Mouse (Mus musculus) B cell, adult 2 months (primary cell): Measurements from ENCODE around the gene Gnl3l.

Source experiments
- DNase-seq, 2 experiments: peaks; one replicate each; pipeline ENCODE4 v3.0.0; 2022

Gene Gnl3l

DNA sequence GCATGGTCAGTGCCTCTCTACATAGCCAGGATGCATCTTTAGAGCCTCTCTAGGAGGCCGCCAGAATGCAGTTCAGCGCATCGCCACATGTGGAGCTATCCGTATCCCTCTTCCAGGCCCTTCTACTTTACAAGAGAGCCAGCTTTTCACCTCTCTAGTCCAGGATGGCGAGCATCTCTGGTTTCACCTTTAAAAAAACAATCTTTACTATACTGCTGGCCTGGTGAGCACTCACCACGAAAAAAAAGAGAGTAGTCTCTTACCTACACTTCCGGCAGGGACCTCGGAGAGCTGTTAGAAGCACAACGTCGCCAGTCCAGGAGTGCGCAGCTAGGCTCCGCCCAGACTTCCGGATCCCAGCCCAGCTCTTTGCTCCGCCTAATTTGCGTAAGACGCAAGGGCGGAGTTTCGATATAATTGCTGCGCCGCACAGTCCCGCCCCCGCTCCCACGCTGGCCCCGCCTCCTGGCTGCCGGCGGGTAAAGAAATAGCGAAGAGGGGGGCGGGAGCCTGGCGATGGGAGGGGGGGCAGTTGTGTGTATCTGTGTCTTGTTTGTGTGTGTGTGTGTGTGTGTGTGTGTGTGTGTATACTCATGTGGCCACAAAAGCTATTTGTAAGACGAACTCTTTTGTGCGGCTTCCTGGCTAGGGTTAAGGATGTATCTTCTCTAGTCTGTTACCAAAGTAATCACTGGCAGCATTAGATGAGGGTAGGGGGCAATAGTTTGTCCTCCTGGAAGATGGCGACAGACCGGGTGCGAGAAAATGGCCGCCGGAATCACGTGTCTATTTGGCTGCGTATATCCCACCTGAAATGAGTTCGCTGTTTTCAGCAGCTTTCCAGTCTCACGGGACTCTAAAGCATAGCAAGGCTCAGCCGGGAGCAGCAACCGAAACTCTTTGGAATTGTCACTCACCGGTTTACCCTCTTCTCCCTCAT, at the start of gene Gnl3l:
Gene Gnl3l, minus strand, starts transcription at position 385 of the 940 bp plus-strand sequence.
- DNase-seq, result peak; percentile 91 to 93

DNA sequence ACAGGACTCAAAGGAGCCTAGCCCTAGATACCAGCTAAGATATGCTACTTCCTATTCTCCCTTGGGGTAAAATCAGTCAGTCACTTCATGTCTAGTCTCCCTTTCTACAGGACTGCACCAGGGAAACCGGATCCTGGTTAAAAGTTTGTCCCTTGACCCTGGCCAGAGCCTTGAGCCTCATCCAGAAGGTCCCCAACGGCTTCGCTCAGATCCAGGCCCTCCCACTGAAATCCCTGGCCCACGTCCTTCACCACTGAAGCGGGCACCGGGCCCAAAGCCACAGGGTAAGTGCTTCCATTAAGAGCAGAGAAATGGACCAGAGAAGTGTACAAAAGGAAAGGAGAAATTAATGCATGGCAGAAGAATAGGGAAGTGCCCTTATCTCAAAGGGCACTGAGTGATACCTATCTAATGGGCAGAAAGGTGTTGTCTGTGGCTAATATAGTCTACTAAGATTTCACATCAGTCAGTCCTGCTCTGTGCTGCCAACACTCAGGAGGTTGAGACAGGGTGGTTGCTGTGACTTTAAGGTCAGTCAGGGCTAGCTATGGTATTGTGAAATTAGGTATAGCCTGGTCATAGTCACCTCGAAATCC, 49.0 kb upstream of the Gnl3l start:
- no peak for DNase-seq

DNA sequence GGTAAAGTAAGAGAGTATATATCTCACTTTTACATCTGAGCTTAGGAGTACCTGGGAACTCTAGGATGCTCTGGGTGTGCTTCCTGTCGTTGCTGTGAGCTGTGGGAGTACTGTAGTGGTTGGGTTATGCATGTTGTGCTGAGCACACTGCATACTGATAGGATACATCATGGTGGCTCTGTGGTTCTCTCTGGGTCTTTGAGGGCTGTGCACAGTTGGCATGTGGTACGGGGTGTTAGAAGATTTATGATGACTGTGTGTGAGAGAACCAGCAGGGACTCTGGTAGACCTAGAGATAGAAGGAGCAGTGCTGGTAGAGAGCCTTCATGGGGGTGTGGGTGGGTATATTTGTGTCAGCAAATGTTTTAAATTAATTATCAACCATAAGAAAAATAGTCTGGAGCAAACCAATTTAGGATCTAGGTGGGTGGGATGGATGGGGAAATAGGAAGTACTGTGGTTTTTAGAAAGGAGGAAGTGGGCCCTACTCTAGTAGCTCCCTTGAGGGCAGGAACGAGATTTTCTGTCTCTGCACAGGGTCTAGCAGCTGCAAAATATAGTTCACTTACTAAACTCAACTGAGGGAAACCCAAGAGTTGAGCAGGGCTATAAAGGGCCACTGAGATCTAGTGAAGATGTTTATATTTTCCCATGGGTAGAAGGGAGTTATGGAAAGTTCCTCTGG, 44.6 kb upstream of the Gnl3l start:
- DNase-seq, result no peak

DNA sequence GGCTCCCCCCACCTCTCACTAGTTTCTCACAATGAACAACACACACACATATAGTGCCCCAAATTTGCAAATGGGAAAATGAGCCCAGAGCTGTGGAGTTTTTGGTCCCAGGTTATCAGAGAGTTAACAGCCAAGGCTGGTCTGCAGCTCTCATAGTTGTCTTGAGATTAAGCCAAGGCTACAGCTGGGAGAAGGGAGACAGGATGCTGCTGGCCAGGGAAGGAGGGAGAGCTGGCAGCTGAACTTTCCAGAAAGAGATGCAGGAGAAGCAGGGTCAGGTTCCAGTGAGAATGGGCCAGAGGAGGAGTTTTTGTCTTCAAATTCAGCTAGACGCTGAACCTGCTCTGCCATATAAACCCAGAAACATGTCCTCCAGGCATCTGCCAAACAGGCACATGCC, 42.2 kb upstream of the Gnl3l start:
- no peak for DNase-seq

DNA sequence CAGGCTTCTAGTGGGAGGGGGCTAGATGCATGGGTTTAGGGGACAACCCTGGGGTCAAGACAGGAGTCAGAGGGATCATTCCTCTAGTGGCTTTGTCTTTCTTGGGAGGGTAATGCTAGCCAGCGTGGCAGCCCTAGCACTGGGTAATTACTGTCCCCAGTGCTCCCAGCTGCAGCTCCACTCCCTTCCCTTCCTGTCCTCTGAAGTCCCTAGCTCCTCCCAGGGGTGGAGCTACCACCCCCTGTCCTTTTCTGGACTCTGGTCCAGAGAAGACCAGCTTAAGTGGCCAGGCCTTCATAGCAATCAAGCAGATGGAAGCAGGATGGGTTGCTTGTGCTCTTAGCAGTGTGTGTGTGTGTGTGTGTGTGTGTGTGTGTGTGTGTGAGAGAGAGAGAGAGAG, 38.4 kb upstream of the Gnl3l start:
- no peak for DNase-seq

DNA sequence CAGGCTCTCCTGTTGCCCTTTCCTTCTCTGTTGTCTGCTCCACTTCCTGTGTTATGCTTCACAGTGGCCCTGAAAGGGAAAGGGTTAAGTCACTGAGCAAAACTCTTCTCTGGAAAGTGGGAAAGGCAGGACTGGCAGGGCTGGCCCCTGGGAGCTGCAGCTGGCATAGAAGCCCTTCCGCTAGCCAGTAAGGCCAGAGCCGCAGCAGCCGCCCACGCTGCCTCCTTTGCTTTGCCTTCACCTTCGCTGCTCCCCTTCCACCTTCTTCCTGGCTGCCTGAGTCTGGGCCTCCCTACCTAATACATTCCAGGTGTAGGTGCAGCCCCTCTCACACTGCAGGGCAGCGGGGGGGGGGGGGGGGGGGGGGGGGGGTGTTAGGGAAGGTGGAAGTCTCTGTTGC, 37.4 kb upstream of the Gnl3l start:
- DNase-seq, result no peak

DNA sequence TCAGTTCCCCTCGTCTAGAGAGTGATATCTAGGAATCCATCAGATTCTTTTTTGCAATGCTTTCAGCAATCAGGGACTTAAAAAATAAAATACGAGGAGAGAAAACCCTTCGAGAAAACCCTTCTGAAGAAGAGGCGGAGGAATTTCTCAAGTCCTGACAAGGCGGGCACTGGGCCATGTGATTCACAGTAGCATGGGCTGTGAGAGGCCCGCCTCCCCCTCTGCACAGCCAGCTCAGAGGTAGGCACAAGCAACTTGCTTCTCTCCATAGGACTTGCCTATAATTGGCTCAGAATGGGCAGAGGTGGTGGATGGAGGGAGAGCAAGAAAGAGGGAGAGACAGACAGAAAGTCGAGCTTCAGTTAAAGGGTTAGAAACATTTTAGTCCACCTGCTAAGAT, 33.2 kb upstream of the Gnl3l start:
- DNase-seq, result no peak

DNA sequence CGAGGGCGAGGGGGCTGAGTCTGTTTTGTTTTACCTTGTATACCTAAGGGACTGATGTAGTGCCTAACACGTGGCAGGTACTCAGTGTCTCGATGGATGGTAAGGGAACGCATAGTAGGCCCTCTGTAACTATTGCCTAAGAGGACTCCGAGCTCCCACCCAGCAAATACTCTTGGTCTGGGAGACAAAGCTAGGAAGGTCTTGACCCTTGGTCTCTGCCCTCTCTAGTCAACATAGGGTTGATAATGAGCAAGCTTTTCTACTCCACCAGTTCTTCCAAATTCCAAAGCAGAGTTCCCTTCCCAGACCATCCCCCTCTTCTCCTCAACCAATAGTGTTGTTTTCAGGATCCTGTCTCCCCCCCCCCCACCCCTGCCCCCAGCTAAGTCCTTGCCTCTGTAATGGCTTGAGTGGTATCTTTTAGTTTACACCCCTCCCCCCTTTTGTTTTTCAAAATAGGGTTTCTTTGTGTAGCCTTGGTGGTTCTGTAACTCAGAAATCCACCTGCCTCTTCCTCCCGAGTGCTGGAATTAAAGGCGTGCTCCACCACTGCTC, 32.6 kb upstream of the Gnl3l start:
- no peak for DNase-seq

DNA sequence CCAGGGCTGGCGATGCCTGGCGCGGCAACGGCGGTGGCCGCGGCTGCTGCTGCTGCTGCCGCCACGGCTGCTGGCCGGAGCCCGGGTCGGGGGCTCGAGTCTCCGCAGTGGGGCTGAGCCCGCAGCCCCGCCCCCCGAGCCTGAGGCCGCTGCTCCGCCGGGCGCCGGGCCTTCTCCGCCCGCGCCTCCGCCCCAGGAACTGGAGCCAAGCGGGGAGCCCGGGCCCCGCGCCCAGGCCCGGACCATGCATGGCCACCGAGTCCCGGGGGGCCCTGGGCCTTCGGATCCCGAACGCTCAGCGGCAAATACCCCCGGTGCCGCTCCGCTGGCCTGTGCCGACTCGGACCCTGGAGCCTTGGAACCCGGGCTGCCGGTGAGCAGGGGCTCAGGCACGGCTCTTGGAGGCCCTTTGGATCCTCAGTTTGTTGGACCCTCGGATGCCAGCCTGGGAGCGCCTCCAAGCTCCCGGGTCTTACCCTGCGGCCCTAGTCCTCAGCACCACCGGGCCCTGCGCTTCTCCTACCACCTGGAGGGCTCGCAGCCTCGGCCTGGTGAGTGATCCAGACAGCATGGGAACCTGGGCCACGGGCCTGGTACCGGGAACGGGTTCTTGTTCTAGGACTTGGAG, 30.4 kb upstream of the Gnl3l start:
- peak in 1 of 2 experiments; percentile 6 for DNase-seq

DNA sequence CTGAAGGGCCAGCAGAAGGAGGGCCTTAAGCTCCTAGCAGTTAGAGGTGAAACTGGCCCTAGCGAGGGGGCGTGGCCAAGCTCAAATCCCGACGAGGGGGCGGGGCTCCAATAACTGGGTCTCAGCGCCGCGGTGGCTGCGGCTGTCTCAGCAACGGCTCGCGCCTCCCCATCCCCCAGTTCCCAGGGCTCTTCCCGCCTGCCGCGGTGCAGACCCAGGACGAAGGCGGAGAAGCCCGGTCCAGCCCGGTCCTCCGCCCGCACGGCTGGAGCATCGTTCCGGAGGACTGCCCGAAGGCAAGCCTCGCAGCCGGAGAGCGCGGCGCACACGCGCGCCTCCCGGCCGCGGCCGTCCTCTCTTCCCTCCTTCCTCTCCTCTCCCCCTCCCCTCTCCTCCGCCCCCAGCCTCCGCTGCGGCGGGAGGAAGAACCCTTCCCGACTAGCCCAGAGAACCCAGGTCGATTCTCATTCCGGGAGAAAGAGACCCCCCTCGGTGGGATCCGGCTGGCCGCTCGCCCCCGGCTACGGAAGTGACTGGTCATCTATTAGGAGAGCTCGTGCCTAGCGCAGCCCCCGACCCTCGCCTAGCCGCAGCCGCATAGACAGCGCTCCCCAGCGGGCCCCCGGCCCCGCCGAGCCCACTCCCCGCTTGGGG, 29.8 kb upstream of the Gnl3l start:
- peak; percentile 51 for DNase-seq

DNA sequence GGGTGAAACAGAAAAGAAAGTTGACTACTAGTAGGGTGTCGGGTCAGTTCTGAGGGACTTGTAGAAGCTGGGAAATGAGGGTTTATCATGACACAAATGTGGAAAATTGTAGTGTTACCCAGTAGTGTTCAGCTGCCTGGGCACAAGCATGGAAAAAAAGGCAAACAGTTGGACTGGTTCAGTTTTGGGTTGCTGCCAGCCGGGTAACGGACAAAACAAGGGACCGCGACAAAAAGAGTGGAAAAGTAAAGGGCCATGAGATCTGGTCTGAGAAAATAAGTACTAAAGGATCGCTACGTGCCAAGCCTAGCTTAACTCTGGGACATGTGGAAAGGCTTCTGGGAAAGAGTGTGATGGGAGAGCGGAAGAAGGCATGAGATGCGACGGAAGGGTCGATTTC, 29.2 kb upstream of the Gnl3l start:
- no peak for DNase-seq

DNA sequence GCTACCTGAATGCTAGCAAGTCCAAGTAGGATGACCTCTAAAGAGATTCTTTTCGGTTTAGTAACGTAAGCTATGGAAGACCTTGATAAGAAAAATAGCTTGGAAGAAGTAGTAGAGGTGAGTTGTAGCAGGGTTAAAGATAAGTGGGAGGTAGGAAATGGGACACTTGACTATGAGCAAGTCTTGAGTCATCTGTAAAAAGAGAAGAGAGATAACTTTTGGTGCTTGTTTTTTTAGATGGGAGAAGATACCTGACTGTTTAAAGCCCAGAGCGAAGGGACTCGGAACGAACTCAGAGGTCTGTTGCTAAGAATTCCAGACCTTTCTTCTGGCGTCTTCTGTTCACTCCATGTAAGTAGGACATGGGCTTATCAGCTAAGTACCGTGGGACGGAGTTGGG, 28.7 kb upstream of the Gnl3l start, which contains the start of gene Fgd1:
Gene Fgd1, plus strand, starts transcription at position 301 of the 400 bp plus-strand sequence.
- DNase-seq, result no peak

DNA sequence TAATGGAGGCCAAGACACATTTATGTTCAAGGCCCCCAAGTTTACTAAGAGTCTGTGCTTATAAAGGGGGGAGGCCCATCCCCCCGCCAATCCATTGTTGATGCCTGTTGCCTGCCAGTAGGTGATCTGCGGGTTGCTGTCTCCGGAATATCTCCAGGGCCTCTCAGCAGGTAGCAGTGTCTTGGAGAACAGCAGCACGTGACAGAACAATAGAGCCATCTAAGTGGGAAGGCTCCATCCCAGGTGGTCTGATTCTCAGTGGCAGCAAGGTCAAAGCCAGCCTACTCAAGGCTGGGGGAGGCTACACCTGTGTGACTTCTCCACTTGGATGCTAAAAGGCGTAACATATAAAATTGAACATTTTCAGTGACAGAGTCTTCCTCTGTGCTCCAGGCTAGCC, 24.1 kb upstream of the Gnl3l start:
- DNase-seq, result no peak

DNA sequence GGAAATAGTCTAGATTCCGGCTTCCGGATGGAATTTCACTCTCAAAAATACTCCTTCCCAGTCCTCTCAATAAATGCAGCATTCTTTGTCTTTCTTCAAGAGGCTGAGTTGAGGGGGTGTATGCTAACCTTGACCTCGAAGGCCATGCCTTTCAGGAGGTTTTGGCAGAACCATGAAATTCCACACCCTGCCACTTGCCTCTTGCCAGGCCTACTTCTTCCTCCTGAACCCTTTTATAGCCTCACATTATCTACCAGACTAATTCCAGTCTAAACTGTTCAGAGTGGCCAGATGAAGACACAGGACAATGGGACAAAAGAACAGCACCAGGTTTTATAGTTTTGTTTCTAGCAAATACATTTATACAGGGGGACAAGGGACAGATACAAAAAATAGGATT, 14.3 kb upstream of the Gnl3l start:
- no peak for DNase-seq

DNA sequence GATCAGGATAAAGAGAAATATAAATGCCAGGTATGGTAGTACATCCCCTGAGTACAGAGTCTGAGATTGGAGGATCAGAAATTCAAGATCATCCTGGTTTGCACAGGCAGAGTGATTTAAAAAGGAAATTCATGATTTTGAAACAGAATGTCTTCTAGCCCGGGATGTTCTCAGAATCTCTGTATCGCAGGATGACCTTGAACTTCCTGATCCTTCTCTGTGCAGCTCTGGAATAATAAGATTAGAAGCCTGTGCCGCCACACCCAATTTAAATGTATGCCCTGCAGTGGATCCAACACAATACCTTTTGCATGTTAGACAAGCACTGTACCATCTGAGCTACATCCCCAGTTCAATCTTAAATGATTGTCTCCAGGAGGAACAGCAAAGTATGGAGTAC, 1.7 kb upstream of the Gnl3l start:
- DNase-seq, result no peak

DNA sequence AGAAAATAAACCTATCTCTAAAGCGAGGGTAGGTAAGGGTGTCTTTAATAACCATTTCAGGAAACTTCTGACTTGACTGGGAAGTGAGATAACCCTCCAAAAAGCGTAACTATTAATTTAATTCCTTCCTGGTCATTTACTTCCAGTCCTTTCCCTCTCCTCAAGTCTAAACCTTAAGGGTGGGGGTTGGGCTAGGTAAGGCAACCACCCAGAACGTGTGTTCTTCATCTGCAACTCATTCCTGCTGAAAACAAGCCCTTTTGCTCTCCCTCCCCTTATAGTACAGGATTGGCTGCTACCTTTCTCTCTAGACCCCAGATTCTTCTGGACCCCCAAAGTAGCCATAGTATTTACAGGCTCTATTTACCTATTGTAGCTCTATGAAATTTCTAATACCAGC, 775 bp upstream of the Gnl3l start:
- no peak for DNase-seq

DNA sequence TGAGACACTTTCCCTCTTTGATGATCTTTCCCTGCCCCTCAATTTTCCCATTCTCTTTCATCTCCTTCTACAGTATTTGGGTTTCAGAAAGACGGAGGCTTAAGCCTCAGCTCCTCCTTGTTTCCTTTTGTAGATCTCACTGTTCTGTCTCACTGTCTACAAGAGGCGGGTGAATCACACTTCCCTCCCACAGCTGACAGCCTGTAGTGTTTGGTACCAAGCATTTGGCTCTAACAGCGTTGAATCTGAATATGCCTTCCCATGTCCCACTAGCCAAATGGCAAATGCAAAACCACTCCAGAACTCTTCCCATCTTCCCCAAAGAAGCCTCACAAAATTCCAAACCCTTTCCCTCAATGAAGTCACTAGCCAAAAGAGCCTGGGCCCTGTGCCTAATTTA, 20.3 kb downstream of the Gnl3l start:
- no peak for DNase-seq

DNA sequence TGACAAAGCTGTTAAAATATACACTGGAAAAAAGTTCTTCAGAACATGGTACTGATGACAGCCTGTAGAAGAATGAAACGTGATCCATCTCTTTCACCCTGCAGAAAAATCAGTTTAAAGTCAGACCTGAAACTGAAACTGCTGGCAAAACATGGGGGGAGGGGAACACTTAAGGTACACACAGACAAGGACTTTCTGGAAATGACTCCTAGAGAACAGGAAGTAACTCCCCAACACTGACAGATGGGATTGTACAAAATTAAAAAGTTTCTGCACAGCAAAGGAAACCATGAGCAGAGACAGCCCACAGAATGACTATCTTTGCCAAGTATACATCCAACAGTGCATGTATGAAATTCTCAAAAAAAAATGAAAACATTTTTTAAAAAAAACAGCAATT, 35.5 kb downstream of the Gnl3l start:
- DNase-seq, result no peak

DNA sequence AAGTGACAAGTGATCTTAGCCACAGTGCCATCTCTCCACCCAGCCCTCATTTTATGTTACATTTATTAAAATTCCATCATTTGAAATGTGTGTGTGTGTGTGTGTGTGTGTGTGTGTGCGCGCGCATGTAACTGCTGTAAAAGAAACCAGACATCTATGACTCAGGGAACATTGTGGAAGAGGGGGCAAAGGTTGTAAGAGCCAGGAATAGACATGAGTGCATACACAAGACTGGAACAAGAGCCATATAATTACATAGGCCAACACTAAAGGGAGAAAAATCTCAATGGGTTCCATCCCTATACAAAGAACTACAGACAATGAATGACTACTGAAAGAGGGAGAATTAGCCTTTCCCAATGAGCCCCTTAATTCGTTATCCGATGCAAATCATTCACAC, 41.7 kb downstream of the Gnl3l start:
- DNase-seq, result no peak

DNA sequence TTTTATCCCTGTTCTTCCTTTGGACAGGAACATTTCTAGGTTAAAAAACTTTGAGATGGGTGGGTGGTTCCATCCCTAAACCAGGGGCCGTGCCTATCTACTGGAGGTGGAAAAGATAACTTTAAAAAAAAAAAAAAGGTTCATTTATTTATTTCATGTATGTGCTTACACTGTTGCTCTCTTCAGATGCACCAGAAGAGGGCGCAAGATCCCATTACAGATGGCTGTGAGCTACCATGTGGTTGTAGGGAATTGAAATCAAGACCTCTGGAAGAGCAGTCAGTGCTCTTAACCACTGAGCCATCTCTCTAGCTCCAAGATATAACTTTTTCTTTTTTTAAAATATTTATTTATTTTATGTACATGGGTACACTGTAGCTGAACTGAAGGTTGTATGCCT, 54.1 kb downstream of the Gnl3l start:
- DNase-seq, result peak in 1 of 2 experiments; percentile 2

DNA sequence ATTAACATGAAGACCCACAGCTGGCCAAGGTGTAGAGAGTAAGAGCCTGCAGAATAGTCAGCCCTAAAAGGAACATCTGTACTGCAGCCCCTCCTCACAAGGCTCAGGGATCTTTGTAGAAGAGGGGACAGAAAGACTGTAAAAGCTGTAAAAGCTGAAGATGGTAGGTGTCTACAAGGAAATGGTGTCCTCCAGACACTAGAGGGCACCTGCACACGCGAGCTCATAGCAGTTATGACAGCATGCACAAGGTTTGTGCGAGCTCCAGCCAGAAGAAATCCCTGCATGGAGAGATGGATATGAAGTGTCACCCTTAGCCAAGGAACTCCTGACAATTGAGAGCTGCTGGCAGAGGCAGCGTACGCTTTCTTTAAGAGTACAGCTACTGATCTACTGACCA, 56.4 kb downstream of the Gnl3l start:
- DNase-seq, result no peak

DNA sequence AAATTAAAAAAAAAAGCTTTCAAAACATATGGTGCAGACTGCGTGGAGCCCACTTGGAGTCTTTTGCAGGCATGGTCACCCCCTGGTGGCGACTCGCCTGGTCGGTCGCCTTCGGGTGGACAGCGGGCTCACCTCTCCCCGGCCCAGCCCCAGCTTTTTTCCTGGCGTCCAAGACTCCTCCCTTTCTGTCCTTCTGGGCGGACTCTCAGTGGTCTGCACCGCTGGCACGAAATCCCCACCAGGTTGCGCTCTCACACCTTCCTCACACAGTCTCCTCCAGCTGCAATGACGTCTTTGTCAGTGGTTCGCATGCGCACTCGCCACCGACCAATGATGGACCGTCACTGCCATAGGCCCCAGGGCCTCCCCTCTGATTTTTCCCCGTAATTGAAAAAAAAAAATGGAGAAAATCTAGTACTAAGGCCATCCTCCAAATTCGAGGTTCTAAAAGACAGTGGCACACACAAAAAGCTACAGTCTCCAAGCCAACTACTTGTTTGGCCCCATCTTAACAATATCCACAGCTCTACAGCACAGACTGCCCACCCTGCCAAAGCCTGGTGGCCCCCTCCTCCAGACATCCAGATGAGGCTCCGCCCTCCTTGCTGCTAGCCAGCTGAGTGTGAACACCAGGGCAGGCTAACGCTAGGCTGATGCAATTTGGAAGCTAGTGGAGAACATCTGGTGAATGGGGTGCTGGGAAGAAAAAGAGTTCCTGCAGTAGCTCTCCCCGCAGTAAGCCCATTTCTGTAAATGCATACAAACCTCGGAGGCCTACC, 60.4 kb downstream of the Gnl3l start:
- peak; percentile 8 to 19 for DNase-seq
